Mouse (Mus musculus) embryonic facial prominence, embryonic 12.5 days (tissue): ENCODE measurements at regions not wholly inside any gene's neighbourhood (a gene's known extent, or its start where the extent isn't known, plus 50 kb on each side); places are given as distances from the start of the nearest gene placed in this dataset.

Source experiments
- ATAC-seq: fragments of 200-750 bp; cut with Nextera tagmentation; 2 replicates; pipeline ENCODE4 v1.8.0; 2017; ENCODE audit not compliant: insufficient number of reproducible peaks, insufficient read depth, low FRiP score, low TSS enrichment
- H3K27ac ChIP-seq: fragments of 300-500 bp; sonication (generic); 2 replicates; pipeline ENCODE4 v1.5.1; 2016; ENCODE audit warnings: mild to moderate bottlenecking
- H3K27me3 ChIP-seq: fragments of 300-500 bp; sonication (generic); 2 replicates; pipeline ENCODE4 v1.6.1; 2016; ENCODE audit warnings: mild to moderate bottlenecking, moderate library complexity
- H3K36me3 ChIP-seq: fragments of 300-500 bp; sonication (generic); 2 replicates; pipeline ENCODE4 v1.6.1; 2016; ENCODE audit warnings: mild to moderate bottlenecking
- H3K4me1 ChIP-seq: fragments of 300-500 bp; sonication (generic); 2 replicates; pipeline ENCODE4 v1.6.1; 2016
- H3K4me2 ChIP-seq: fragments of 300-500 bp; sonication (generic); replicated peaks from 2 replicates; pipeline ENCODE4 v1.6.1; 2016; ENCODE audit warnings: mild to moderate bottlenecking, moderate library complexity
- H3K4me3 ChIP-seq: fragments of 300-500 bp; sonication (generic); 2 replicates; pipeline ENCODE4 v1.5.1; 2016; ENCODE audit warnings: mild to moderate bottlenecking
- H3K9ac ChIP-seq: fragments of 300-500 bp; sonication (generic); 2 replicates; pipeline ENCODE4 v1.6.1; 2016; ENCODE audit warnings: mild to moderate bottlenecking, moderate library complexity
- H3K9me3 ChIP-seq: fragments of 300-500 bp; sonication (generic); 2 replicates; pipeline ENCODE4 v1.6.1; 2016; ENCODE audit warnings: mild to moderate bottlenecking, moderate library complexity
- WGBS: fragments of 180-500 bp; shearing (Covaris S2); methylation state at CpG from one replicate; pipeline ENCODE4 v1.1.7; 2016; 5-methylcytosine and 5-hydroxymethylcytosine counted together

- H3K9me3 ChIP-seq, result no peaks in the 10 kb centered on the region
- ATAC-seq, result no peak
- H3K4me3 ChIP-seq, result no peak overlapping the region
- no peak overlapping the region for H3K27ac ChIP-seq
- H3K4me2 ChIP-seq, result no peak overlapping the region
- H3K27me3 ChIP-seq, result no peaks in the 10 kb centered on the region
- H3K4me1 ChIP-seq, result no peaks in the 10 kb centered on the region
- 23% methylated on average over 5 of the region's 5 CpGs for WGBS
- no peaks in the 10 kb centered on the region for H3K36me3 ChIP-seq
- H3K9ac ChIP-seq, result no peak overlapping the region
These were observed 150.7 kb downstream of the Klhl25 start for GRCm38 (mm10) chr7:75998853-75999252.

- Histone ChIP-seq H3K27ac (no peak overlapping the region), H3K4me2 (no peak overlapping the region), H3K36me3 (no peaks in the 10 kb centered on the region), H3K9me3 (no peaks in the 10 kb centered on the region), H3K9ac (no peak overlapping the region), H3K4me1 (no peaks in the 10 kb centered on the region), H3K27me3 (no peaks in the 10 kb centered on the region), H3K4me3 (no peak overlapping the region)
- ATAC-seq, result no peak
- WGBS, result 64% methylated on average over 2 of the region's 2 CpGs
These were observed 151.3 kb downstream of the Klhl25 start for GRCm38 (mm10) chr7:75999324-75999907.

GRCm38 (mm10) chr7:76001012-76001411 lies 152.9 kb downstream of the Klhl25 start:
- Histone ChIP-seq H3K9ac (no peak overlapping the region), H3K4me2 (no peak overlapping the region), H3K36me3 (no peaks in the 10 kb centered on the region), H3K4me3 (no peak overlapping the region), H3K9me3 (no peaks in the 10 kb centered on the region), H3K27ac (no peak overlapping the region), H3K27me3 (no peaks in the 10 kb centered on the region), H3K4me1 (no peaks in the 10 kb centered on the region)
- no peak for ATAC-seq
- 83% methylated on average over 1 of the region's 1 CpGs for WGBS

- H3K27ac ChIP-seq, result no peak overlapping the region
- H3K27me3 ChIP-seq, result no peaks in the 10 kb centered on the region
- no peak for ATAC-seq
- H3K4me3 ChIP-seq, result no peak overlapping the region
- H3K4me1 ChIP-seq, result no peaks in the 10 kb centered on the region
- H3K9ac ChIP-seq, result no peak overlapping the region
- 70% methylated on average over 6 of the region's 6 CpGs for WGBS
- no peaks in the 10 kb centered on the region for H3K9me3 ChIP-seq
- H3K4me2 ChIP-seq, result no peak overlapping the region
- no peaks in the 10 kb centered on the region for H3K36me3 ChIP-seq
These were observed 160.1 kb downstream of the Klhl25 start for GRCm38 (mm10) chr7:76008226-76008625.

- 77% methylated on average over 3 of the region's 3 CpGs for WGBS
- no peaks in the 10 kb centered on the region for H3K4me1 ChIP-seq
- H3K4me3 ChIP-seq, result no peak overlapping the region
- H3K9me3 ChIP-seq, result no peaks in the 10 kb centered on the region
- H3K27me3 ChIP-seq, result no peaks in the 10 kb centered on the region
- no peak overlapping the region for H3K4me2 ChIP-seq
- H3K36me3 ChIP-seq, result no peaks in the 10 kb centered on the region
- ATAC-seq, result no peak
- no peak overlapping the region for H3K27ac ChIP-seq
- H3K9ac ChIP-seq, result no peak overlapping the region
These were observed 181.9 kb upstream of the Agbl1 start for GRCm38 (mm10) chr7:76047743-76048142.

- H3K9ac ChIP-seq, result no peak overlapping the region
- H3K27me3 ChIP-seq, result no peaks in the 10 kb centered on the region
- H3K9me3 ChIP-seq, result no peaks in the 10 kb centered on the region
- H3K4me1 ChIP-seq, result no peaks in the 10 kb centered on the region
- H3K36me3 ChIP-seq, result no peaks in the 10 kb centered on the region
- WGBS, result 81% methylated on average over 2 of the region's 2 CpGs
- ATAC-seq, result no peak
- no peak overlapping the region for H3K4me3 ChIP-seq
- no peak overlapping the region for H3K4me2 ChIP-seq
- H3K27ac ChIP-seq, result no peak overlapping the region
These were observed 180.3 kb upstream of the Agbl1 start for GRCm38 (mm10) chr7:76049342-76049741.

GRCm38 (mm10) chr7:76053843-76054242 lies 175.8 kb upstream of the Agbl1 start:
- Histone ChIP-seq H3K4me3 (no peak overlapping the region), H3K4me2 (no peak overlapping the region), H3K9ac (no peak overlapping the region), H3K9me3 (no peaks in the 10 kb centered on the region), H3K27me3 (no peaks in the 10 kb centered on the region), H3K36me3 (no peaks in the 10 kb centered on the region), H3K4me1 (no peaks in the 10 kb centered on the region), H3K27ac (no peak overlapping the region)
- ATAC-seq, result no peak
- WGBS, result 67% methylated on average over 3 of the region's 3 CpGs

GRCm38 (mm10) chr7:76099149-76099548 lies 130.5 kb upstream of the Agbl1 start:
- H3K4me3 ChIP-seq, result no peak overlapping the region
- no peaks in the 10 kb centered on the region for H3K9me3 ChIP-seq
- no peaks in the 10 kb centered on the region for H3K36me3 ChIP-seq
- H3K9ac ChIP-seq, result no peak overlapping the region
- ATAC-seq, result no peak
- H3K27me3 ChIP-seq, result no peaks in the 10 kb centered on the region
- H3K4me1 ChIP-seq, result no peaks in the 10 kb centered on the region
- WGBS, result 93% methylated on average over 1 of the region's 1 CpGs
- H3K4me2 ChIP-seq, result no peak overlapping the region
- H3K27ac ChIP-seq, result no peak overlapping the region

GRCm38 (mm10) chr7:76121242-76121844 lies 108.3 kb upstream of the Agbl1 start:
- H3K4me1 ChIP-seq, result no peaks in the 10 kb centered on the region
- ATAC-seq, result no peak
- no peak overlapping the region for H3K4me3 ChIP-seq
- no peak overlapping the region for H3K4me2 ChIP-seq
- H3K9me3 ChIP-seq, result no peaks in the 10 kb centered on the region
- no peak overlapping the region for H3K27ac ChIP-seq
- H3K9ac ChIP-seq, result no peak overlapping the region
- H3K27me3 ChIP-seq, result no peaks in the 10 kb centered on the region
- WGBS, result 84% methylated on average over 8 of the region's 8 CpGs
- no peaks in the 10 kb centered on the region for H3K36me3 ChIP-seq

- H3K4me2 ChIP-seq, result no peak overlapping the region
- ATAC-seq, result no peak
- no peak overlapping the region for H3K27ac ChIP-seq
- 60% methylated on average over 2 of the region's 2 CpGs for WGBS
- no peaks in the 10 kb centered on the region for H3K36me3 ChIP-seq
- no peak overlapping the region for H3K4me3 ChIP-seq
- H3K4me1 ChIP-seq, result no peaks in the 10 kb centered on the region
- H3K27me3 ChIP-seq, result no peaks in the 10 kb centered on the region
- no peak overlapping the region for H3K9ac ChIP-seq
- H3K9me3 ChIP-seq, result no peaks in the 10 kb centered on the region
These were observed 102.0 kb upstream of the Agbl1 start for GRCm38 (mm10) chr7:76127641-76128111.

- 71% methylated on average over 4 of the region's 4 CpGs for WGBS
- no peaks in the 10 kb centered on the region for H3K27me3 ChIP-seq
- H3K27ac ChIP-seq, result no peak overlapping the region
These were observed 87.2 kb upstream of the Agbl1 start for GRCm38 (mm10) chr7:76142455-76142854.

GRCm38 (mm10) chr7:76146385-76146784 lies 83.3 kb upstream of the Agbl1 start:
- ATAC-seq, result no peak
- H3K4me3 ChIP-seq, result no peak overlapping the region
- no peaks in the 10 kb centered on the region for H3K36me3 ChIP-seq
- H3K4me1 ChIP-seq, result no peaks in the 10 kb centered on the region
- no peaks in the 10 kb centered on the region for H3K9me3 ChIP-seq
- H3K27me3 ChIP-seq, result no peaks in the 10 kb centered on the region
- H3K27ac ChIP-seq, result no peak overlapping the region
- no peak overlapping the region for H3K9ac ChIP-seq
- no peak overlapping the region for H3K4me2 ChIP-seq

More at GRCm38 (mm10) chr7:76142455-76142854, 87.2 kb upstream of the Agbl1 start:
- H3K9ac ChIP-seq, result no peak overlapping the region
- H3K36me3 ChIP-seq, result no peaks in the 10 kb centered on the region
- H3K4me1 ChIP-seq, result no peaks in the 10 kb centered on the region
- no peaks in the 10 kb centered on the region for H3K9me3 ChIP-seq
- H3K4me3 ChIP-seq, result no peak overlapping the region
- ATAC-seq, result no peak
- no peak overlapping the region for H3K4me2 ChIP-seq
